Mouse (Mus musculus): Measurements from ENCODE around the gene Mospd3. TPM values are rescaled to one million over a fixed set of nuclear protein-coding genes. Genes with fewer than 3 reads are reported as not detected.

Mospd3 gene
- total RNA-seq, 2 experiments from 2014 or later = 32.7 to 33.5 TPM

Other genes starting within 250 kb of the Mospd3 start
- under 1 TPM; 0.44 to 0.55 TPM for gene Zan, start 124.0 kb downstream of the Mospd3 start, total RNA-seq (2021)
- gene Pop7, start 98.5 kb downstream of the Mospd3 start, total RNA-seq (2021) = 10 to 100 TPM; 28.0 to 35.2 TPM
- gene Gigyf1, start 82.5 kb downstream of the Mospd3 start, total RNA-seq (2021) = 10 to 100 TPM; 40.0 to 44.3 TPM
- not detected for gene Epo, start 67.8 kb downstream of the Mospd3 start, total RNA-seq (2021)
- gene Gnb2, start 67.5 kb downstream of the Mospd3 start, total RNA-seq (2021) = 100 to 1,000 TPM; 777 to 806 TPM
- 100 to 1,000 TPM; 126 to 139 TPM for gene Actl6b, start 47.5 kb downstream of the Mospd3 start, total RNA-seq (2021)
- gene Tfr2, start 31.2 kb downstream of the Mospd3 start, total RNA-seq (2021) = 10 to 100 TPM; 12.8 to 14.2 TPM
- gene Pcolce, start 12.7 kb upstream of the Mospd3 start, total RNA-seq (2021) = 10 to 100 TPM; 12.9 to 14.6 TPM
- gene Fbxo24, start 27.9 kb upstream of the Mospd3 start, total RNA-seq (2021) = under 1 TPM in 1 of 2 experiments, not detected in 1; 0.15 TPM
- 10 to 100 TPM in 1 of 2 experiments, 1 to 10 TPM in 1; 7.1 to 13.7 TPM for gene Lrch4, start 28.1 kb upstream of the Mospd3 start, total RNA-seq (2021)
- 10 to 100 TPM in 1 of 2 experiments, 1 to 10 TPM in 1; 8.8 to 10.6 TPM for gene Gm20605, start 28.1 kb upstream of the Mospd3 start, total RNA-seq (2021)
- gene Sap25, start 40.3 kb upstream of the Mospd3 start, total RNA-seq (2021) = 1 to 10 TPM; 1.7 to 4.7 TPM
- gene Irs3, start 44.7 kb upstream of the Mospd3 start, total RNA-seq (2021) = under 1 TPM in 1 of 2 experiments, not detected in 1; 0.27 TPM
- gene Agfg2, start 83.7 kb upstream of the Mospd3 start, total RNA-seq (2021) = 10 to 100 TPM; 38.7 to 40.8 TPM
- gene Nyap1, start 140.5 kb upstream of the Mospd3 start, total RNA-seq (2021) = 10 to 100 TPM; 78.5 to 83.4 TPM
- gene Tsc22d4, start 144.7 kb upstream of the Mospd3 start, total RNA-seq (2021) = 100 to 1,000 TPM; 169 to 181 TPM
- gene Ppp1r35, start 177.8 kb upstream of the Mospd3 start, total RNA-seq (2021) = 10 to 100 TPM; 26.0 to 29.2 TPM
- gene Mepce, start 186.6 kb upstream of the Mospd3 start, total RNA-seq (2021) = 10 to 100 TPM; 29.2 to 30.2 TPM
- gene Zcwpw1, start 186.7 kb upstream of the Mospd3 start, total RNA-seq (2021) = 1 to 10 TPM; 4.4 to 7.4 TPM
- gene Pilra, start 235.2 kb upstream of the Mospd3 start, total RNA-seq (2021) = under 1 TPM; 0.53 to 0.72 TPM